ENCODE assay signal across 22 mouse cellular contexts in the genomic region with DNA sequence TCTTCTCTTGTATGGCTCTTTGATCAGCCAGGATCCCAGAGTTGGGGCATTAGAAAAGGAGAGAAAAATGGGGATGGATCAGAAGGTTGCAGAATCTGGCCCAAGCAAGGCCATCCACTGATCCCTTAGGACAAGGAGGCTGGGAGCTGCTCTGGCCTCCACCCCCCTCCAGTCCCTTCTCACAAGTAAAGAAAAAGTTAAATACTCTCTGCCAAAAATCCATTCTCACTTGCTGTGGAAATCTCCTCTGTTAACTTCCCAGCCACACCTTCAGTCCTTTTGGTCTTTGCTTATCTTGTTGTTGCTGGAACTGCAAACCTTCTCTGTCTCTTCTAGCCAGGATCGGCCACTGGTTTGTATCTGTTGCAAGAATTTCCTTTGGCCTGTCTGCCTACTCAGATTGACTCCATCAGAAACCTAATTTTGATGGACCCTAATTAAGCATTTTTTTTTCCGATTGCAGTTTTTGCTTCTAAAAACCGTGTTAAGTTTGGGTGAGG. TPM values are rescaled to one million over a fixed set of nuclear protein-coding genes. Genes with fewer than 3 reads are reported as not detected.
A peak's percentile ranks its signal among the peaks of the same experiment; 100 is the strongest.
DNase-seq lines count a peak whose midpoint lies in the region; ATAC-seq and TF ChIP-seq lines count a peak whose summit lies in the region.
"Had no signal": no experiment of that assay in that cellular context is flagged by ENCODE, and none has a peak within 500 bp of the region (broad histone marks: within the 10 kb centered on the region; RNA-seq: fewer than 3 reads in every experiment).

No protein-coding gene starts in this region.

- TF ChIP-seq CTCF in heart, adult 2 months (IDR thresholded peaks at IDR 0.05), result no peak
- no peak for TF ChIP-seq CTCF in liver, adult 2 months (IDR thresholded peaks at IDR 0.05; ENCODE audit: low read depth, low read length)

- H3K27me3 ChIP-seq in heart, adult 2 months (ENCODE audit: control insufficient read depth, insufficient read depth, low read length), result peaks cover under 1% of the 10 kb centered on the region; the same call in 1 of the 2 replicates
- peaks cover 20% of the 10 kb centered on the region for H3K27me3 ChIP-seq in heart, embryonic 12.5 days (replicated peaks)
- no peaks in the 10 kb centered on the region for H3K27me3 ChIP-seq in liver, adult 2 months (ENCODE audit: control insufficient read depth, insufficient read depth, low read length)
- H3K27me3 ChIP-seq in liver, embryonic 12.5 days (replicated peaks), result peaks cover 14% of the 10 kb centered on the region; the same call in 1 of the 2 replicates
- H3K27me3 ChIP-seq: midbrain, embryonic 15.5 days had no signal

- H3K27ac ChIP-seq in heart, adult 2 months, result peak overlapping the region; percentile 76; the same call in 1 of the 2 replicates
- no peak overlapping the region for H3K27ac ChIP-seq in heart, embryonic 12.5 days (ENCODE audit: poor library complexity, severe bottlenecking)
- peak overlapping the region; percentile 96 for H3K27ac ChIP-seq in liver, adult 2 months (replicated peaks; ENCODE audit: insufficient read depth, low read depth, low read length)
- no peak overlapping the region for H3K27ac ChIP-seq in liver, embryonic 12.5 days
- H3K27ac ChIP-seq: embryonic facial prominence, embryonic 13.5 days; hindbrain, embryonic 14.5 days; left cerebral cortex, adult 2 months; macrophage; midbrain, embryonic 15.5 days; neural tube, embryonic 13.5 days had no signal

- WGBS in heart, adult 2 months, result 43% methylated on average over 3 of the region's 3 CpGs
- WGBS in heart, embryonic 12.5 days, result 52% methylated on average over 3 of the region's 3 CpGs
- WGBS in liver, adult 2 months, result 13% methylated on average over 3 of the region's 3 CpGs
- 48% methylated on average over 3 of the region's 3 CpGs for WGBS in liver, embryonic 12.5 days (ENCODE audit: insufficient replicate concordance)

- no peak overlapping the region for H3K4me2 ChIP-seq in heart, embryonic 12.5 days
- no peak overlapping the region for H3K4me2 ChIP-seq in liver, embryonic 12.5 days
- H3K4me2 ChIP-seq: hindbrain, embryonic 14.5 days; midbrain, embryonic 15.5 days; neural tube, embryonic 13.5 days had no signal

- ATAC-seq in heart, embryonic 12.5 days (ENCODE audit: insufficient number of reproducible peaks, low FRiP score), result no peak
- ATAC-seq in liver, embryonic 12.5 days, result no peak
- ATAC-seq in CD4-positive, CD25-positive, alpha-beta regulatory T cell, adult 4 months, result no peak
- ATAC-seq: inflammation-experienced regulatory T-cells, adult 6 months had no signal

- no peaks in the 10 kb centered on the region for H3K9me3 ChIP-seq in heart, embryonic 12.5 days (replicated peaks)
- no peaks in the 10 kb centered on the region for H3K9me3 ChIP-seq in liver, embryonic 12.5 days (replicated peaks)
- H3K9me3 ChIP-seq: embryonic facial prominence, embryonic 13.5 days; midbrain, embryonic 15.5 days; neural tube, embryonic 13.5 days had no signal

- TF ChIP-seq POLR2A in heart, adult 2 months (IDR thresholded peaks at IDR 0.05; ENCODE audit: insufficient read depth, low read depth, low read length), result no peak
- no peak for TF ChIP-seq POLR2A in liver, adult 2 months (IDR thresholded peaks at IDR 0.05; ENCODE audit: extremely low read depth, insufficient read depth, low read length)

- peaks cover 8% of the 10 kb centered on the region for H3K4me1 ChIP-seq in heart, adult 2 months (ENCODE audit: control insufficient read depth, insufficient read depth, low read length)
- peaks cover 7% of the 10 kb centered on the region for H3K4me1 ChIP-seq in heart, embryonic 12.5 days (replicated peaks)
- peaks cover 15% of the 10 kb centered on the region for H3K4me1 ChIP-seq in liver, adult 2 months (ENCODE audit: control insufficient read depth, insufficient read depth, low read length)
- no peaks in the 10 kb centered on the region; the same call in 1 of the 2 replicates for H3K4me1 ChIP-seq in liver, embryonic 12.5 days

- no peaks in the 10 kb centered on the region for H3K79me2 ChIP-seq in heart, adult 2 months (replicated peaks; ENCODE audit: control insufficient read depth, insufficient read depth, low read length)
- H3K79me2 ChIP-seq in liver, adult 2 months (ENCODE audit: control insufficient read depth, insufficient read depth, low read length), result no peaks in the 10 kb centered on the region

- H3K4me3 ChIP-seq in heart, adult 2 months, result no peak overlapping the region
- no peak overlapping the region for H3K4me3 ChIP-seq in heart, embryonic 12.5 days
- H3K4me3 ChIP-seq in liver, adult 2 months (ENCODE audit: insufficient read depth, low read depth, low read length), result no peak overlapping the region
- H3K4me3 ChIP-seq in liver, embryonic 12.5 days, result no peak overlapping the region
- H3K4me3 ChIP-seq: embryonic facial prominence, embryonic 13.5 days; left cerebral cortex, adult 2 months; midbrain, embryonic 15.5 days; myocyte; neural tube, embryonic 13.5 days had no signal

- intact Hi-C loops in heart, adult 2 months (cut with DNase I), result loop anchor here (2.0 to 10.0 kb wide), 4 partner anchors 31 to 367 kb away; partner anchors contain the start of gene Usp28

- no peak overlapping the region for H3K9ac ChIP-seq in heart, adult 2 months (ENCODE audit: low read depth, low read length)
- no peak overlapping the region for H3K9ac ChIP-seq in heart, embryonic 12.5 days
- peak overlapping the region; percentile 22; the same call in 1 of the 2 replicates for H3K9ac ChIP-seq in liver, adult 2 months (ENCODE audit: low read depth, low read length)
- no peak overlapping the region for H3K9ac ChIP-seq in liver, embryonic 12.5 days
- H3K9ac ChIP-seq: forebrain, postnatal 0 days; hindbrain, embryonic 14.5 days; liver, postnatal 0 days; midbrain, embryonic 15.5 days; neural tube, embryonic 13.5 days had no signal

- peak; percentile 40 for DNase-seq in adrenal gland, postnatal 10 days
- DNase-seq in adrenal gland, adult 18-20 months (ENCODE audit: low spot score in 2 of 2), result no peak
- DNase-seq in heart, adult 2 months, result peak in 1 of 2 experiments; percentile 25
- DNase-seq in liver, adult 2 months (ENCODE audit: extremely low read depth, low read depth, low spot score), result peak; percentile 90
- DNase-seq: embryo, embryonic 11 days; forebrain, postnatal 0 days; liver; liver, postnatal 0 days; retina, postnatal 1 day; thymus, adult 18-20 months; thymus, postnatal 36 days had no signal

- TF ChIP-seq EP300 in heart, adult 2 months (IDR thresholded peaks at IDR 0.05; ENCODE audit: insufficient read depth, low read depth, low read length), result no peak

- no peaks in the 10 kb centered on the region for H3K36me3 ChIP-seq in heart, adult 2 months (ENCODE audit: control insufficient read depth, insufficient read depth, low read length)
- no peaks in the 10 kb centered on the region for H3K36me3 ChIP-seq in heart, embryonic 12.5 days
- no peaks in the 10 kb centered on the region for H3K36me3 ChIP-seq in liver, adult 2 months (ENCODE audit: control insufficient read depth, insufficient read depth, low read length)
- H3K36me3 ChIP-seq in liver, embryonic 12.5 days, result no peaks in the 10 kb centered on the region
- H3K36me3 ChIP-seq: embryonic facial prominence, embryonic 13.5 days; midbrain, embryonic 15.5 days; neural tube, embryonic 13.5 days had no signal

RNA-seq across cellular contexts. Expression of gene Nnmt, which starts 12.6 kb away (rescaled TPM):
- total RNA-seq in adrenal gland, postnatal 10 days (2021), result 10 to 100 TPM; 13.9 to 20.8 TPM
- 10 to 100 TPM; 24.5 to 55.3 TPM for total RNA-seq in adrenal gland, adult 18-20 months (2021)
- total RNA-seq in heart, adult 2 months (2021), result 1 to 10 TPM; 4.1 to 4.3 TPM
- 3.3 and 3.4 TPM in 2 replicates for polyA plus RNA-seq in heart, adult 2 months (2012; rRNA removed)
- 3.1 and 3.3 TPM in 2 replicates for polyA plus RNA-seq in heart, embryonic 12.5 days (2016; fragmentation: Nextera tagmentation; extraction: Ambion mirVana)
- total RNA-seq in liver, adult 2 months (2014; rRNA removed), result 306 and 460 TPM in 2 replicates
- 45.7 and 126 TPM in 2 replicates for polyA plus RNA-seq in liver, adult 2 months (2012; rRNA removed)
- polyA plus RNA-seq in liver, embryonic 12.5 days (2016; fragmentation: Nextera tagmentation; extraction: Ambion mirVana), result 0.43 and 0.59 TPM in 2 replicates
- polyA plus RNA-seq in CD4-positive, CD25-positive, alpha-beta regulatory T cell, adult 4 months (2017; shearing (Covaris generic)), result not detected
- polyA plus RNA-seq: macrophage had no signal

Comparison
In these comparisons a context has a peak if more than half of its experiments do, and no peak if none do; other contexts are left out.
1. DNase-seq: peak in adrenal gland, postnatal 10 days (single experiment) and liver, adult 2 months (single experiment); none in adrenal gland, adult 18-20 months (0 of 2).
2. H3K27ac ChIP-seq: peak in heart, adult 2 months (single experiment) and liver, adult 2 months (single experiment); none in heart, embryonic 12.5 days (single experiment) and liver, embryonic 12.5 days (single experiment).
3. RNA of gene Nnmt, which starts 12.6 kb away (polyA plus RNA-seq): 45.7 to 126 TPM in liver, adult 2 months; 3.3 to 3.4 TPM in heart, adult 2 months, 3.1 to 3.3 TPM in heart, embryonic 12.5 days, 0.43 to 0.59 TPM in liver, embryonic 12.5 days and not detected in CD4-positive, CD25-positive, alpha-beta regulatory T cell, adult 4 months; every median in the first group is over 10 times any median in the second.